Mouse (Mus musculus) cerebellum, adult 8-10 months (tissue): ENCODE data around the gene Akap7.
"Not testable (repeated sequence)": the region's sequence is repeated elsewhere in the genome, so short reads cannot be mapped to it uniquely, and the experiment has no call there.

Source experiments
- DNase-seq: peaks from one replicate; pipeline ENCODE4 v3.0.0; 2022

The Akap7 gene

GRCm38 (mm10) chr10:25250108-25250507 lies 57.6 kb downstream of the Akap7 start:
- DNase-seq, result peak; percentile 36

DNA sequence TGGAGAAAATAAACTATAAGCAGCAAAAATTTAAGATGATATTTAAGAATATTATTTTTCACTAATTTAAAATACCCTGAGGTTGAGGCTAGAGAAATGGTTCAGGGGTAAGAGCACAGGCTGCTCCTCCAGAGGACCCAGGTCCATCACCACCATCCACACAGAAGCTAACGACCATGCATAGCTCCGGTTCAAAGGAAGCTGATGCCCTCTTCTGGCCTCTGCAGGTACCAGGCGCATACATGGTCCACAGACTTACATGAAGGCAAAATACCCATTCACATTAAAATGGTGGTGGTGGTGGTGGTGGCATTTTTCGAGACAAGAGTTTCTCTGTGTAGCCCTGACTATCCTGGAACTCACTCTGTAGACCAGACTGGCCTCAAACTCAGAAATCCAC lies 61.5 kb downstream of the Akap7 start:
- DNase-seq, result peak; percentile 20

DNA sequence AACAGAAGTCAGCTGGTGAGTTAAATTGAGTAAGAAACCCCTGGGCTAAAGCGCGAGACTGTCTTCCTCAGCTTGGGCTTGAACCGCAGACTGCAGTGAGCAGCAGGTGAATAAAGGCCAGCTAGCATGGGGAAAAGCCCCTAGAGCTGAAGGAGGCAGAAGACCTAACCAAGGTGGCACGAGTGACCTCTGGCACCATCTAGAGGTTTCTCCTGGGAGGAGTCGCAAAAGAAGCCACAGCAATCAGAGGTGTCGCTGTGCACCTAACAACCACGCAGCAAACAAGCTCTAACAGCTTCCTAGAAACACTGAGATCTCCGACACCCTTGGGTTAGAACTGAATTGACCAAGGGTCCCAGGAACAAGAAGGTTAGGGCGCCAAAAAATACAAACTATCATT lies 68.5 kb downstream of the Akap7 start:
- peak; percentile 40 for DNase-seq

- no peak for DNase-seq
Measured at GRCm38 (mm10) chr10:25234080-25234479, 73.6 kb downstream of the Akap7 start.

DNA sequence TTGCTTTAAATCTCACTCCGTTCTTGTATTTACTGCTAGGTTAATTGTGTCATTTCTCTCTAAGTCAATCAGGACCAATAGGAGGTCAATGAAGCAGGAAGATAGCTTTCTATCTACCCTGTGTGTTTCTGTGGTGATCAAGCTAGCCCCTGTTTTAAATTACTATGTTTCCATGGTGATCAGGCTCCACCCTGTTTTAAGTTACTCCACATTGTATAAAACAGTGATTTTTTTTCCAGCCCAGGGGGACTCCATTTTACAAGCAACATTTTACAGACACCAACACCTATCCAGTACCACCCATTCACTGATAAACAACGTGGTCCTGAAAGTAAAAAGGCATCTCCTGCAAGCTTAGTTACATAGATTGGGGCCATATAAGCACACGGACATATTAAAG lies 75.0 kb downstream of the Akap7 start:
- no peak for DNase-seq

- no peak for DNase-seq
Measured at GRCm38 (mm10) chr10:25231358-25231757, 76.3 kb downstream of the Akap7 start.

- DNase-seq, result no peak
Measured at GRCm38 (mm10) chr10:25224371-25224770, 83.3 kb downstream of the Akap7 start.

DNA sequence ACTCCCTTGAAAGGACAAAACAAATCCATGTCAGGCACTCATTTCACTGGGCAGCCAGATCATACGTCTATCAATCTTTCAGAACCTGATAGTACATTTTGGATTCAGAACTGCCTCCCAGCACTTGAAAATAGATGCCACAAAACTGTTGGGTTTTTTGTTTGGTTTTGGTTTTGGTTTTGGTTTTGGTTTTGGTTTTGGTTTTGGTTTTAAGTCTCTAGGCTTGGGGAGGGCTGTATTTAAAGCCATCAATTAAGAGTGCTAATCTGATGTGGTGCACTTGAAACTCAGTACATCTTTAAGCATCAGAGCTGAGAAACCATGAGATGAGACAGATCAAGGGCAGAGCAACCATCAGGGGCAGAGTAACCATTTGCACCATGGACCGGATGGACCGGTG lies 86.9 kb downstream of the Akap7 start:
- DNase-seq, result no peak

DNA sequence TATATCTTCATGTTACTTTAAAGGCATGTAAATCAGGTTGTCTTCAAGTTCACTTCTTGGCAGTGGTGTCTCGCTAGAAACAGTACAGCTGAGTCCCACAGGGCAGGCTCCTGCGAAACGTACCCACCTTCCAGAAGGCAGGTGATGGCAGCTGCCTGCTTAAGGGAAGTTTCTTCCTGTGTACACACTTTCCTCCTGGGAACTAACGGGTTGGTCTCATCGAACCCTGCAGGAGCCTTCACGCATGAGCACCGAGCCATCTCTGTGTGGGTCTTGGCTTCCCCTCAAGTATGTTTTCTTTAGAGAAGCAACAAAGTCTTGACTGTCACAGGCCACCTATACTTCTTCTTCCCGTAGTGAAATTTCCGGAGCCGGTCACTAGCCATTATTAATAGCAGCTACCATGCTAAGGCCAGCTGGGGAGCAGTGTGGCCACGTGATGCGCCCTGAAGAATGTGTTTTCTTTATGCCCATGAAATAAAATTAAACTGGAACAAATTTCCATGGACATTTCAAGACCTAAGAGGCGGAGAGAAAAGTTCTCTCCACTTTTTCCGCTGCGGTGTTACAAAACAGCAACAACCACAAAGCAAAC lies 87.7 kb downstream of the Akap7 start:
- DNase-seq, result no peak

DNA sequence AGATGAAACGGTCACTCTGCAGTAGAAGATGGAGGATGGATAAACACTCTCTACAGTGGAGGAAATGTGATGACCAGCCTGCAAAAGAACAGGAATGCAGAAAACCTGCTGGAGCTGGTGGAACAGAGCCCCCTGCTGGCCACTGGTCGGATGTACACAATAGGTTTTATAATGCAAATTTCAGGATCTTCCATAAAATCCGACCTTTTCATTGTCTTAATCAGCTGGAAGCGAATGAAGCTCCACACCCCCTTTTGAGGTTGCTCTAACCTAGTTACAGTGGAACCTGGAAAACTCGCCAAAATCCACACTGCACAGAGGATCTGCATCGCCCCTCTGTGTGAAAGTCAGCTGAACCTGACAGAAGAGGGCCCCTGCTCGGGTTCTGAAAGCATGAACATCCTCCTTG lies 88.4 kb downstream of the Akap7 start:
- peak; percentile 85 for DNase-seq

GRCm38 (mm10) chr10:25218746-25219145 lies 88.9 kb downstream of the Akap7 start:
- no peak for DNase-seq

DNA sequence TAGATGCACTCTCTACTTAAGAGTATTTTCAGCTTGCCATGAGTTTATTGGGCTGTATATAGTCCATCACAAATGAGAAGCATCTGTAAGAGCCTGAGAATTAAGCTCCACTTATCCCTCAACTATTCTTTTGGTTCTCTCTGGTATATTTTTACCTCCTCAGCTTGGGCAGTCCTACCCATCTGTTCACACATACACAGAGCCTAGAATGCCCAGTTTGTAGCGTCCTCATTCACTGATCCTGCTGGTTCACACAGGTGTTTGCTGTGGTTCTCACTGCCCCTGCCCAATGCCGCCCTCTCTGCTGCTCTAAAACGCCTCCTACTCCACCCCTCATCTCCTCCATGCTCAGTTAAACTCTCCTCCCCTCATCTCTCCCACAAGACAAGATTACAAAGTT lies 91.7 kb downstream of the Akap7 start:
- no peak for DNase-seq

- no peak for DNase-seq
Measured at GRCm38 (mm10) chr10:25213716-25214115, 94.0 kb downstream of the Akap7 start.

GRCm38 (mm10) chr10:25208619-25209018 lies 99.1 kb downstream of the Akap7 start:
- DNase-seq, result no peak

GRCm38 (mm10) chr10:25207866-25208265 lies 99.8 kb downstream of the Akap7 start:
- DNase-seq, result no peak

GRCm38 (mm10) chr10:25200691-25201090 lies 107.0 kb downstream of the Akap7 start:
- DNase-seq, result no peak

GRCm38 (mm10) chr10:25199510-25200353 lies 107.9 kb downstream of the Akap7 start:
- DNase-seq, result peak; percentile 87

DNA sequence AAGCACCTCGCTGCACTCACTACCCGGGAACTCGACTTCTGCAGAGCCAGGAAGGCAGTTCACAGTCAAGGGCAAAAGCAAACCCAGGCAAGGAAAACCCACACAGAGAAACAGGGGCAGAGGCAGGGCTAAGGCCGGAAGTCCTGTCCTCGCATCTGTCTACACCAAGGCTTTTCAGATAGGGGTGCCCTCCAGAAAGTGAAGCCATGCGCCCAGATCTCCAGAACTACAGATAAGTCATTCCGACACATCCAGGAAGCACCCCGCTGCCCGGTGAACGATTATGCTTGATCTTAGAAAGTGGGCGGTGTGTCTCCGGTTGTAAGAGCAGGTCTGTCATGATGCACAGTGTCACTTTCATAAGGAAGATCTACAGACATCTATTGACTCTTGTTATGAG lies 109.1 kb downstream of the Akap7 start:
- DNase-seq, result no peak

DNA sequence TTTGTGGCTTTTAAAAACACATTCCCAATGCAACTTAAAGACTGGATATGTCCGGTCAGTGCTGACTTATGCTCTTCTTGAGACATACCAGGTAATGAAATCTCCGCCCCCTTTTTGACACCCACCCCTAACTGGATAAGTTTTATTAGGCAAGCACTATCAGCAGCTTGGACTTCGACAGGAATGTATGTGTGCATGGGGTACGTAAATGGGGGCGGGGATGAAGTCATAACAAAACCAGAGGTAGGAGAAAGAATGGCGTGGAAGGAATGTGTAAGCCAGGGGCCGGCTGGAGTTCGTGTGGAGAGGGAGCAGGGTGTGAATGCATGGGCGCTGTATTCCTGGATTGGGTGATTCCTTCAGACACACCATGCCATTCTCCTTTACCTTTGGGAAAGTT lies 109.6 kb downstream of the Akap7 start:
- DNase-seq, result no peak

- no peak for DNase-seq
Measured at GRCm38 (mm10) chr10:25192180-25193073, 115.2 kb downstream of the Akap7 start.

DNA sequence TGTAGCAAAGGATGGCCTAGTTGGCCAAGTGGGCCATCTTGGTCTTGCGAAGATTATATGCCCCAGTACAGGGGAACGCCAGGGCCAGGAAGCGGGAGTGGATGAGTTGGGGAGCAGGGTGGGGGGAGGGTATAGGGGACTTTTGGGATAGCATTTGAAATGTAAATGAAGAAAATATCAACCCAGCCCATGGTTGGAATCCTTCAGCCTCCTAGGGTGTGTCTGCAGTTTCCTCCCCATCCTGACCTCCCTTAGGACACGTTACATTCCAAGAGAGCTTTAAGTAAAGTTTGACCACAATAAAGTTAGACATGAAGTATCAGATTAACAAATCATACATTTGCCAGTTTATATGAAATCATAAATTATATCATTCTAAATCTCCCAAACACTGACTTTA lies 116.5 kb downstream of the Akap7 start:
- no peak for DNase-seq

DNA sequence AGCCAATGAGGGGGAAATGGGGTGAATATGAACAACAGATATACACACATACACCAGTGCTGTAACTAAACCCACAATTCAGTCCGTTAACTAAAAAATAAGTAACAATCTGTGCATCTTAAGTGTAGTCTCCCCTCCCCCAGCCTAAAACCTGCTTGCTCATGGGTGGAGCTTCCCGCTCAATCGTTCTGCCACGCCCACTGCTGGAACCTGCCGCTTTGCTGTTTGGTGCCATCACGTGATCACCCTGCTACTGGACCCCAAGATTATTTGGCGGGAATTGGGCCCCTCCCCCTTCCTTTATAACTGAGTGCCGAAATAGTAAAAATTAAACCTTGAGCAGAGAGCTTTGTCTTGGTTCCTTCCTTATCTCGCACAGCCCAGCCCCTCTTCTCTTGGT lies 121.4 kb downstream of the Akap7 start:
- DNase-seq, result not testable (repeated sequence)

GRCm38 (mm10) chr10:25185691-25186090 lies 122.0 kb downstream of the Akap7 start:
- DNase-seq, result no peak
